Mouse (Mus musculus) T-helper 1 cell (primary cell): ENCODE results near the gene Pde1a.

Source experiments
- in situ Hi-C: fragments of 300-600 bp; cut with MboI, MseI; formaldehyde crosslinking; loops from one replicate; pipeline ENCODE4 v1.15.1; 2025; ENCODE audit warnings: high pct_unique_total_duplicates

Pde1a gene

GRCm38 (mm10) chr2:80046751-80047513 is 82.3 kb downstream of the Pde1a start:
- in situ Hi-C loops = no loop called here

DNA sequence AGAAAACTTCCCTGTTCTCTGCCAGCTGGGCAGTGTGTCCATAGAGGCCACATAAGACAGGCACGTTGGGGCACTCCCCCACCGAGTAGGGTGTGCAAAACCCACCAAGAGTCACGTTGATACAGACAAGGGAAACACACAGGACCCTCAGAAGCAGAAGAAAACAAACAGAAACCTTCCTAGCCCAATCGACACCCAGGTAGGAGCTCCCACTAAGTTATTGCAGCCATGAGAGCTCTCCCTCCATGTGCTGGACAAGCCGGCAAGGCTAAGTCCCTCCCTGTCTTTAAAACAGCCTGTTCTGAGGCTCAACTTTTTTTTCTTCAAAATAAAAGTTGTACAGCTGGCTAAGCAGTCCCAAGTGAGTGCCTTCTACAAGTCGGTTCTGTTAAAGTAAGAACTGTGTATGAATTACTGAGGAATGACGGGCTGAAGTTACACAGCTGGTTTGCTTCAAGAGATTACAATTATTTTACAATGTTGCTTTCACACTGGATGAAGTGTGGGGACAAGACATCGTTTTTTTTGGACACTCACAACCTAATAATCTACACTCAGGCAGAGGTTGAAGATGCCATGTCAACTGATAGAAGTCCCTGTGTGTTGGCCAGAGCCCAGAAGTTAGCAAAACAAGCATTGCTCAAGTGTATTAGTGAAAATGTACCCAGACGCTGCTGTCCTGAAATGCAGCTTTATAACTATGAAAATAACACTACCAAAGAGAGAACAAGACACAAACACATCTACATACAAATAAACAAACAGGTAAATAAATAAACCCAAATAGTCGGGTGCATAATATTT is 90.4 kb downstream of the Pde1a start:
- in situ Hi-C loops = no loop called here

DNA sequence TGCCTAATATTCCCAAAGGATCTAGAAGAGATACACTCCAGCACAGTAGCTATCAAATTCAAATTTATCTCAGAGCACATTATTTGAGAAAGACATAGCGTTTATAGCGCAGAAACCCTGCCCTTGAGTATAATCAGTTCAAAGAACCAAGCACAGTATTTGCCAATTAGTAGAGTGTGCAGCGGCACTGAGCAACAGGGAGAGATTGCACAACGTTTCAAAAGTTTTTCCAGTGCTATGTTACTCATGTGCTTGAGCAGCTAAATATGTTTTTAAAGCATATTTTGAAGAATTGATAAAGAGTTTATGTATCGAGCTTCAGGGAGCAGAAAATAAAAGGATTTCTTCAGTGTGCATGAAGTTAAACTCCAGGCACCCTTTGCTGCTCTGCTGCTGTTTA is 91.3 kb downstream of the Pde1a start:
- in situ Hi-C loops = no loop called here

DNA sequence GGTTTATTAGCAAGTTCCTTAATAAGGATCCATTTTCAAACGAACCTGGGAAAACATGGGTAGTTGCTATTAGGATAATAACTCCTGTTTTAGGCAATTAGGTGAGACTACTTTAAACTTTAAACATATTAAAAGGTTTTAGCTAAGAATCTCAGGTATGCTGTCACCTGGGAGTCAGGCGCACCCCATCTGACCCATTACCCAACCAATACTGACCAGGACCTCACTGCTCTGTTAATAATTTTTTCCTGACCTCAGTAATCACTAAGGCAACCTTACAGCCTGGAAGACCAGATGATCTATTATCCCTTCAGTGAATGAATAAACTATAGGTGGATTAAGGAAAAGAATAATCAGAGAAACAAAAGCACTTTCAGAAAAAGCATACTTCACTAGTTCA is 100.2 kb downstream of the Pde1a start:
- in situ Hi-C loops = no loop called here

- in situ Hi-C loops = no loop called here
Observed at GRCm38 (mm10) chr2:80026053-80026452, 103.2 kb downstream of the Pde1a start.

DNA sequence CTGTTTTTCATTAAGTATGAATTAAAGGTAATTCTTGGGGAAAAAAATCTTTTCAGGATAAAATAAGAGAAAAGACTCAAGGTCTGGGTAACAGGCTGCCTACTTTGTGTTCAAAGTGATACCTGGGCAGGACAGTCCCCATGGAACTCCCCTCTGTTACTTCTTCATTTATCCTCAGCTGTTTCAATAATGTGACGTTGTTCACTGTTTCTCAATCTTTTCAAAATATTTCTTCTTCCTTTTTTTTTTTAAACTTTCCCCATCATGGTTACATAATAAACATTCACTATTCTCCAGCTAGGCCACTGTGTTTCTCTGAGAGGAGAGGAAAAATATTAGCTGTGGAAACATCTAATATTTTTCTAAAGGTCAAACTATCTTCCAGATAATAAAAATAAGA is 103.7 kb downstream of the Pde1a start:
- in situ Hi-C loops = no loop called here

- in situ Hi-C loops = no loop called here
Observed at GRCm38 (mm10) chr2:80025038-80025437, 104.2 kb downstream of the Pde1a start.

DNA sequence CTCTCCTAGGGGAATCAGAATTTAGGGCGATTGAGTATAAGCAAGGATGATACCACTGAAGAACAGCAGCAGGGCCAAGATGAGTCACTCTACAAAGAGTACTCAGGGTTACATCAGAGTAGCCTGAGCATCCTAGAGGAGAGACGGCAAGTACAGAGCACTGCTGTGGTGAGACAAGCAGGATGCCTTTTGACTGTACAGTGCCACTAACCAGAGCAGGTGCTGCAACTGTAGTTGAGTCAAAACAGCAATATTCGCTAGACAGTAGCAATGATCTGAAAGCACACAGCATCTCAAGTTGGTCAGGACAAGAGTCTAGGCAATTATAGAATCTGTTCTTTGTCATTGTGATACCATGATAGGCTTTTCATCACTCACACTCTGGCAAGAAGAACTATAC is 115.1 kb downstream of the Pde1a start:
- in situ Hi-C loops = no loop called here

GRCm38 (mm10) chr2:80013060-80013459 is 116.2 kb downstream of the Pde1a start:
- in situ Hi-C loops = no loop called here

DNA sequence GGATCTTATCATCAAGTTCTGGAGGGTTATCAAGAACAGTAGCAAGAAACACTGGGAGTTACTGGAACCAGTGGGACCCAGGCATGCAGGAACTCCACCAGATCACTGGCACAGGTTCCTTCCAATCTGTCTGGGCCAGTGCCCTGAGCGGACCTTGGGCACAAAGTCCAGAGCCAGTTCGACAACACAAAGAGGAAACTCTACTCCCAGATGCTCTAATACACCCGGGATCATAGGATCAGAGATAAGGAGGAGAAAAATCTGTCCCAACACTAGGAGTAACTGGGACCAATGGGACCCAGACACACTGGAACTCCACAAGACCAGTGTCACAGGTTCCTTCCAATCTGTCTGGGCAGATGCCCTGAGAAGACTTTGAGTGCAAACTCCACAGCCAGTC is 130.1 kb downstream of the Pde1a start:
- in situ Hi-C loops = loop anchor here (10.0 kb wide), 1 partner anchor 1714 kb away; no protein-coding TSS in a partner anchor

- in situ Hi-C loops = loop anchor here (10.0 kb wide), 1 partner anchor 1714 kb away; no protein-coding TSS in a partner anchor
Observed at GRCm38 (mm10) chr2:79998460-79998859, 130.8 kb downstream of the Pde1a start.

- in situ Hi-C loops = loop anchor here (10.0 kb wide), 1 partner anchor 1707 kb away; no protein-coding TSS in a partner anchor
Observed at GRCm38 (mm10) chr2:79991642-79992041, 137.6 kb downstream of the Pde1a start.

- in situ Hi-C loops = no loop called here
Observed at GRCm38 (mm10) chr2:79983778-79984177, 145.5 kb downstream of the Pde1a start.

DNA sequence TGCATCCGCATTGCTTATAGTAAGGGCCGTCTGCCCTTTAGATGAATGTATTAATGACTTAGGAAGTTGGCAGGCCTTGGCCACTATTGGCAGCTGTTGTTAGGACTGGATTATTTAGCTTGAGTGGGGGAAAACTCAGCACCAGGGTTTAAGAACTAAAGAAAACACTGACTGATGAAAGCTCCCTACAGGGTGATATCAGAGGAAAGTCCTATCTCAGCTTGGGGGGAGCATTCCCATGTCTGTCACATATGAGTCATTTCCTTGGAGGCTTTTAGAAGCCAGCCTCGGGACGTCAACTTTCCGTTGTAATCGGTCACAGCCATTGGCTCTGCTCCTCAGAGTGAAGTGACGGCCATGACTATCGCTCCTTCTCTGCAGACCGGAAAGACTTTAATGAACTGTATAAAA is 146.0 kb downstream of the Pde1a start:
- in situ Hi-C loops = no loop called here

GRCm38 (mm10) chr2:79981781-79982180 is 147.5 kb downstream of the Pde1a start:
- in situ Hi-C loops = no loop called here

- in situ Hi-C loops = no loop called here
Observed at GRCm38 (mm10) chr2:79978992-79979391, 150.3 kb downstream of the Pde1a start.

DNA sequence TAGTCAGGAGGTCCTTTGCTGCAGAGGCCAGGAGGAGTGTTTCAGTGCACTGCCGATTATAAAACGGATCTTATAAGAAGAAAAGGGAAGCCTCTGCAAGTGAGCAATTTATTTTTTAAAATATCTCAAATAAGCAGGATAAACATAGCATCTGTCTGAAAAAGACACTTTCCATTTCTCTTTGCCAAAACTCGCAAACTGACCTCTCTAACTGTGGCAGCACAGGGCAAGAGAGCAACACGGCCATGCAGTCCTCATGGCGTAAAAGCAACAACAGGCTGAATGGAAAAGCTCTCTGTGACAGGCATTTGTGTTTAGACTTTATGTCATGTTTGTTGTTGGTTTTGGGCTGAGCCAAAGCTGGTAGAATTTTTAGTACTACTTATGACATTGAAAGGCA is 152.0 kb downstream of the Pde1a start:
- in situ Hi-C loops = no loop called here

GRCm38 (mm10) chr2:79975947-79976346 is 153.3 kb downstream of the Pde1a start:
- in situ Hi-C loops = no loop called here

DNA sequence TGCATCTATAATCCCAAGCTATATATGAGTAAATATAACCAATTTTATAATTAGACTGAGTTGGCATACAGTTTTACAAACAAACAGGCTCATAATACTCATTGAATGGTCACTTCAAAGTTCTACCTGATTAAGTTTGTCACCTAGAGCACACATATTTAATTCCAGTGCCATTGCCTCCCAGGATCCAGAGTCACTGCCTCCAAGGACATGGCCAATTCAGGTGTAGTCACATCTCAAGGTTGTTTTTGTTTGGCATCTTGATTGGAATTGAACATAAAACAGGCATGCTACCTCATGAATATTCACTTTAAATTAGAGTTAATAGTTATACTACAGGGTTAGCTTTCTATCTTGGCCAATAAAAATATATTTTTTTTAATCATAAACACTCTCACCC is 157.0 kb downstream of the Pde1a start:
- in situ Hi-C loops = no loop called here

DNA sequence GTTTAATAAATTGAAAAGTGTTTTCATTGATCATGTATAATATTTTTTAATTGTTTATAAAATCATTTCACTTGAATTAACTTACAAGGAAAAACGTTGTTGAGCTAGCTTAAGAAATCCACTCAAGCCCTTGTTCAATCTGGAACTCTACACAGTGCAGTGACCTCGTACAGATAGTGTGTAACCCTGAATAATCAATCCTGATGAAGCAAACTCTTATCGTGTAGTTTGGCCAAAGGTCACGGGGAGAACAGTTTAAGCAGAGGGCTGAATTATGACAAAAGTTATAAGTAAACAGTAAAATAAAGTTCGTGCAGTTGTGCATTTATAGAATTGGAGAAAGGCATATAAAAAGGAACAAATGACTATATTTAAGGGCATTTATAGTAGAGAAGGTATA is 159.7 kb downstream of the Pde1a start:
- in situ Hi-C loops = no loop called here

- in situ Hi-C loops = no loop called here
Observed at GRCm38 (mm10) chr2:79966681-79967506, 162.4 kb downstream of the Pde1a start.

DNA sequence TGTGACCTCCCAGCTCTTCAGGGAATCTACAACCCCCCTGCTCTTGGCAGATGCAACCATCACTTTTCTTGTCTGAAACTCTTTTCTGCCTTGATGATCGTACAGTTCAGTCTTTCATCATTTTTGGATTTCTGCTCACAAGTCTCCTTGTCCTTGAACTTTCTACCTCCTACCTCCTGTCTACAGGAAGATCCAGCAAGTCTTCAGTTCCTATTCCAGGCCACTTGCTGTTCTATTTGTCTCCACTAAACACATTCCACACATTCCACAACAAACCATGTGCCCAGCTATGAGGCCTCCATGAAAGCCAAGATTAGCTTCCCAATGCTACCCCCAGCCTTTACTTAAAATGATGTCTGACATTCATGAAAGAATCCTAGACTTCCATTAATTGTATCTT is 163.2 kb downstream of the Pde1a start:
- in situ Hi-C loops = no loop called here
